Mouse (Mus musculus) ovary, adult 18-20 months (tissue): ENCODE measurements around the gene Plekha7.
A peak's percentile ranks its signal among the peaks of the same experiment; 100 is the strongest.

Source experiments
- DNase-seq: peaks from one replicate; pipeline ENCODE4 v3.0.0; 2022; ENCODE audit warnings: low spot score, mixed read lengths

Plekha7 gene

GRCm38 (mm10) chr7:116187521-116187920, 120.7 kb downstream of the Plekha7 start:
- DNase-seq, result no peak

- no peak for DNase-seq
Observed at GRCm38 (mm10) chr7:116186847-116187246, 121.3 kb downstream of the Plekha7 start.

DNA sequence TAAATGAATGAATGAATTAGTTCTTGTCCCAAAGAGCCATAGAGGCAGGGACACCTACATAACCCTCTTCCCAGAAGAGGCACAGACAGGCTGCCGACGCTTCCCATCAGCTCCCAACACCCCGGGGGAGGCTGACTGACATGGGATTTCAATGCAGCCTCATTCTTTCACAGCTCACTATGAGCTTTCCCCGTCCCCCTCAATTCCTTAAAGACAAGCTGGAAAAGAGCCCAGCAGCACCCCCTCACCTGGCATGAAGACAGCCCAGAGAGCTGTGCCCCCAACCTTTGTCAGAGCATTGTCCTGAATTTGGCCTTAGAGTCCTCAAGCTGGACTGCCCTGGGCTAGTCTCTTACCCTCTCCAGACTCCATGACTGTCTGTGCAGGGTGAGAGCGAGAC, 122.0 kb downstream of the Plekha7 start:
- DNase-seq, result no peak

- DNase-seq, result no peak
Observed at GRCm38 (mm10) chr7:116184358-116185057, 123.7 kb downstream of the Plekha7 start.

DNA sequence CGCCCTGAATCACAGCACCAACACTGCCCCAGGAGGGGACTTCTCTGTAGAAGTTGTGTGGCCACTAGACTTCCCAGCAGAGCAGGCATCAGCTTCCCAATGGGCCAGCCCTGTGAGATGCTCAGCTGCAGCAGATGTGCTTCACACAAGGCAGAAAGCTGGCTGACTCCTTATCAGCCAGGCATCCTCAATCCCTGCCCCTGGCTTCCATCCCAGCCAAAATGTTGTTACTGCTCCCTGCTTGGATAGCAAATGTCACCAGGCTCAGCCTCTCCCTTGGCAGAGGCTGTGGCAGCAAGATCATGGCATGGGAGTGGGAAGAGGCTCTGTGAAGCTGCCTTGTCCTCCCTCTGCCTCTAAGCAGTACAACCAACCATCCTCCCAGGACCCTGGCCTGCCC, 125.7 kb downstream of the Plekha7 start:
- DNase-seq, result no peak

- no peak for DNase-seq
Observed at GRCm38 (mm10) chr7:116181444-116181946, 126.7 kb downstream of the Plekha7 start.

DNA sequence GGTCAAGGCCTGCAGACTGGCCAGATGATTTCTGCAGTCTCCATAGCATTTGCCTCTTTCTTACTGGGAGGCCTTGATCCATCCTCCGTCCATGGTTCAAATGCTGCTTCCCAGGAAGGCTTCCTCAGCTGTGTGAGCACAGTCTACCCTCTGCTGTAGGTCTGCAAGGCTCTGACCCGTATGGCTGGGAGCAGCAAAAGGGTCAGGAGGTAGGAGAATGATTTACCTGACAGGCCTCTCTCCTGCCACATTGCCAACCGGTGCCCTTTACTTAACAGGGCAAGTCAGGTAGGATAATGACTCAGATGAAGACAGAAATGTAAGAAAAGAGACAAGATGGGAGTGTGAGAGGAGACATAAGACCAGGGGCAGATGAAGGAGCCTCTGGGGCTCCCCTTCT, 129.3 kb downstream of the Plekha7 start:
- DNase-seq, result no peak

- no peak for DNase-seq
Observed at GRCm38 (mm10) chr7:116172774-116173173, 135.4 kb downstream of the Plekha7 start.

GRCm38 (mm10) chr7:116169426-116169825, 138.8 kb downstream of the Plekha7 start:
- DNase-seq, result no peak

DNA sequence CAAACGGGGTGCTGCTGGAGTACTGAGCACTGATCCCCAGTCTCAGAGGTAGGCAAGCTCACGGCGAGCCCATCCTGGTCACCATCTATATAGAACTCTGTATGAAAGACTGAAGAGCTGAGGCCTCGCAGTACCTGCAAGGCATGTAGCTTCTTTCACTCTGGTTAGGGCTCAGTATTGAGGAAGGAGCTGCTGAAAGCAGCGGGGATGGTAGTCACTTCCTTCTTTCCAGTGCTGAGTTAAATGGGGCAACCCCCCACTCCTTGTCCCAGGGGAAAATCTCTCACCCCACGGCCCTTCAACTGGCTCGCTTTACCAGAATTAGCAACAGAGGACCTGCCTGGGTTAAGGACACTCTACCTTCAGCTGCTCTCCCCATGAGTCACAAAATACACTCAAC, 140.0 kb downstream of the Plekha7 start:
- no peak for DNase-seq

DNA sequence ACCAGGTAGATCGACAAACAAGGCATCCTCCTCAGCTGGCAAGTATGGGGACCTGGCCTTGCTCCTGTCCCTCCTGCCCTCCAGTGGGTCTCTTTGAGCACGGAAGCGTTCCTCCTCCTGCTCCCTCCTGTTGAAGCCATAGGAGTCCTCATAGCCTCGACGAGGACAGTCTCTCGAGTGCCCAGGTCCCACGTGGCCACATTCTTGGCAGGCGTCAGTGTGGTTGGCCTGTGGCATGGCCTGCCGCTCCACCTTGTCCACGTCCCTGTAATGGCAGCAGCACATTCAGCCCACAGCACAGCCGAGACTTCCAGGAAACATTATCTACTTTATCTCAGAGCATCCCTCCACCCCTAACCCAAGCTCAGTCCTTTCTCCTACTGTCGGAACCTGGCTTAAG, 143.9 kb downstream of the Plekha7 start:
- DNase-seq, result no peak

DNA sequence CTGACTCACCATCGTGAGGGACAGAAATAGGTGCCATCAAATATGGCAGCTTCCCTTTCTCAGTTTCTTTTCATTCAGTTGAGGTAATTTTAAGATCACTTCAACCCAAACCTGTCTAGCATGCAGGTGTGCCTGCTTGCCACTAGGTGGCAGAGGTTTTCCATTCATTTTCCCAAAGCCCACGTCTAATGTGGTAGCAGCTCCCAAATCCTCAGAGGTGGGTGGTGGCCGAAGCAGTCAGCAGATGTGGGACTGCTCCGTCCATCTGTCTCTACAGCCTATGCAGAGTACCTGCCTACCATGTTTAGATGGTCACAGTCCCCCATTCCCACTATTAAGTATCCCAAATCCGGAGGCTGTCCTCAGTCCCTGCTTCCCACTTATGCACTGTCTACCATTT, 146.6 kb downstream of the Plekha7 start:
- no peak for DNase-seq

- no peak for DNase-seq
Observed at GRCm38 (mm10) chr7:116156894-116157143, 151.4 kb downstream of the Plekha7 start.

GRCm38 (mm10) chr7:116156072-116156893, 151.9 kb downstream of the Plekha7 start:
- DNase-seq, result no peak

DNA sequence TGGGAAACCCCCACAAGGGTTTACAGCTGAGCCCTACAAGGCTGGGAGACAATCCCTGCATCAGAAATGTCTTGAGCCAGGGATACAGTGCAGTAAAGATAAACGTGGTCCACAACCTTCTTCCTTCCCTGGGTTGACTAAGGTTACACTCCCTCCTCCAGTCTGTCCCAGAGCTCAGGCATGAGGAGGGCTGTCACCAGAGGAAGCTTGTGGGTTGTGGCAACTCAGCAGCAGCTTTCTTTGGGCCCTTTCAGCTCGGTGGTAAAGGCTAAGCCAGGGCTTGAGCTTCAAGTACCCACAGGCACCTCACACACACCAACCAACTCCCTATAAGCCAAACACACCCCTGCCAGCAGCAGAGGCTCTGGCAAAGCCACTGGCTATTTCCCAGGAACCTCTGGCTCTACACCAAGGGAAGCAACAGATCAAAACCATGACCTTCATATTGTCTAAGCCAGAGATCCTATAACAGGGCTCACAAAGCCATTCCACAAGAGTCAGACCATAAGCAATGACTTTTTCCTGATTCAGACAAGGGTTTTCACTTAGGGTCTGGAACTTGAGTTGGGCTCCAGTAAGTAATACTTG, 154.3 kb downstream of the Plekha7 start:
- DNase-seq, result no peak

DNA sequence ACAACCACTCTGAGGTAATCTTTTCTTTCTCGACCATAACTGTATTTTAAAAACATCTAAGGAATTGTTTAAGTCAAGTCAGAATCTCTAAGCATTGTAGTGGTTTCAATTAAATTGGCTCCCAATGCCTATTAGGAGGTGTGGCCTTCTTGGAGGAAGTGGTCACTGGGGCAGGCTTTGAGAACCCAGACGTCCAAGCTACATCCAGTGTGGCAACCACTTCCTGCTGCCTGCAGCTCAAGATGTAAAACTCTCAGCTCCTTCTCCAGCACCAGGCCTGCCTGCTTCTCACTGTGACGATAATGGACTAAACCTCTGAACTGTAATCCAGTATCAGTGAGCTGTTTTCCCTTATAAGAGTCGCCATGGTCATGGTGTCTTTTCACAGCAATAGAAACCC, 158.6 kb downstream of the Plekha7 start:
- no peak for DNase-seq

DNA sequence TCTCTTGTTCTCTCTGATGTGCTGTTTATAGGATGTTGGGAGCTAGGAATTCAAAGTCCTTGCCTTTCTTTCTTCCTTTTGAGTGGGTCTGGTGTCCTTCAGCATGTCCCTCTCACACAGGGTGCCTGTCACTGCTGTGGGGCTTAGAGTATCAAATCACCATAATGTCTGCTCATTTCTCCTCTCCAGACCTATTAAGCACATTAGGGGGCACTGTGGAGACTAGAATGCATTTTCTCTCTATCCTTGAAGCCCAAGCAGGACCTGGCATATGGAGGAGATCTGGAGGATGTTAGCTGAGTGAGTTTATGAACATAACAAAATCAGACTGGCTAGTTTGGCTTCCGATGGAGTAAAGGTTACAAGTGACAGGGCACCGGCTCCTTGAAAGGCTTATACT, 161.1 kb downstream of the Plekha7 start:
- no peak for DNase-seq

GRCm38 (mm10) chr7:116145030-116145429, 163.1 kb downstream of the Plekha7 start:
- no peak for DNase-seq

GRCm38 (mm10) chr7:116137671-116138070, 170.5 kb downstream of the Plekha7 start:
- DNase-seq, result no peak

- no peak for DNase-seq
Observed at GRCm38 (mm10) chr7:116137149-116137548, 171.0 kb downstream of the Plekha7 start.

- DNase-seq, result no peak
Observed at GRCm38 (mm10) chr7:116134413-116135292, 173.5 kb downstream of the Plekha7 start.

DNA sequence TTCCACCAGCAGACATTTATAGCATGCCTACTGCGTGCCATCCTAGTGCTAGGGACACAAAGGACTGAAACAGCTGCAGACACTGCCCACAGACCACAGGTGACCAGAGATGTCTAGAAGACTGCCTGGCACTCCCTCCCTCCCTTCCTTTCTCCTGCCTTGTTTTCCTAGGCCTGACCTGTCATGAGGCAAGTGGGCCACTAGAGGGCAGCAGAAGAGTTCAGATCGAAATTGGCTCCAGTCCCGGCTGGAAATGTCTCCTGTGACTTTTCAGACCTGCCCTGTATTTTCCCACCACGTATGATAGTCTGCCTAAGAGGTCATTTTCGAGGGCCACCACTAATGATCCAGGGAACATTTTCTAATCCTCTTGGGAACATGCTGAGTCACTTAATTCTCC, 176.1 kb downstream of the Plekha7 start:
- peak; percentile 36 for DNase-seq
